Mouse (Mus musculus) midbrain, embryonic 15.5 days (tissue): Measurements from ENCODE around the gene Crx. TPM values are rescaled to one million over a fixed set of nuclear protein-coding genes. Genes with fewer than 3 reads are reported as not detected.
A peak's percentile ranks its signal among the peaks of the same experiment; 100 is the strongest.
"Not testable (repeated sequence)": the region's sequence is repeated elsewhere in the genome, so short reads cannot be mapped to it uniquely, and the experiment has no call there.

ENCODE experiments used
- ATAC-seq: fragments of 200-750 bp; cut with Nextera tagmentation; replicated peaks from 2 replicates; pipeline ENCODE4 v1.8.0; 2017; ENCODE audit warnings: moderate TSS enrichment
- H3K27ac ChIP-seq: fragments of 300-500 bp; sonication (generic); 2 replicates; pipeline ENCODE4 v1.5.1; 2015; ENCODE audit warnings: mild to moderate bottlenecking, inconsistent platforms
- H3K27me3 ChIP-seq: fragments of 300-500 bp; sonication (generic); replicated peaks from 2 replicates; pipeline ENCODE4 v1.6.1; 2015; ENCODE audit warnings: inconsistent platforms
- H3K36me3 ChIP-seq: fragments of 300-500 bp; sonication (generic); replicated peaks from 2 replicates; pipeline ENCODE4 v1.6.1; 2015; ENCODE audit warnings: inconsistent platforms
- H3K4me1 ChIP-seq: fragments of 300-500 bp; sonication (generic); 2 replicates; pipeline ENCODE4 v1.6.1; 2015; ENCODE audit warnings: inconsistent platforms
- H3K4me2 ChIP-seq: fragments of 300-500 bp; sonication (generic); 2 replicates; pipeline ENCODE4 v1.6.1; 2015; ENCODE audit warnings: inconsistent platforms, mild to moderate bottlenecking, moderate library complexity
- H3K4me3 ChIP-seq: fragments of 300-500 bp; sonication (generic); 2 replicates; pipeline ENCODE4 v1.5.1; 2015; ENCODE audit warnings: mild to moderate bottlenecking, inconsistent platforms
- H3K9ac ChIP-seq: fragments of 300-500 bp; sonication (generic); 2 replicates; pipeline ENCODE4 v1.6.1; 2015; ENCODE audit warnings: mild to moderate bottlenecking, inconsistent platforms
- H3K9me3 ChIP-seq: fragments of 300-500 bp; sonication (generic); 2 replicates; pipeline ENCODE4 v1.6.1; 2016; ENCODE audit warnings: inconsistent platforms
- WGBS: fragments of 180-500 bp; shearing (Covaris S2); methylation state at CpG from one replicate; pipeline ENCODE4 v1.1.7; 2015; ENCODE audit warnings: mixed read lengths; 5-methylcytosine and 5-hydroxymethylcytosine counted together
- polyA plus RNA-seq: library from polyadenylated mRNA; unstranded; fragments of >200 nt; fragmentation: Nextera tagmentation; extraction: Ambion mirVana; gene quantifications from 2 replicates; pipeline ENCODE4 v1.2.1, GENCODE M21; 2015

Crx gene
- 0.15 and 0.28 TPM in 2 replicates for polyA plus RNA-seq

DNA sequence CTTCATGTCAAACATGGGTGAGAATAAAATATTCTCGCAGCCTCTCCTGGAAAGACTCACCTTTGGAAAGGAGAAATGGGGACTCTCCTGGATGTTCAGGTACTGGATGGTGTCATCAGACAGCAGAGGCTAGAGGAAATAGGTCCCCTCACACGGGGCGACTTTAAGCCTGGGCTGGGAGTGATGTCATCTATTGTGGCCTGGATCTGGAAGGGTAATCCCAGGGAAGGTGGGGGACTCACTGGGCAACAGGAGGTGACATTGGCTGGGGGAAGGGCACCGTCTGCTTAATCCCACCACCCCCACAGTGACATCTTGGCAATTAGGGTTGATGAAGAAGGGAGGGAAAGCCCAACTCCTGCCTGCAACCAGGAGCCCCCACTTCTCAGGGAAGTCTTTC lies at the start of gene Crx:
Gene Crx, minus strand, starts transcription at position 213 of the 400 bp plus-strand sequence.
- Histone ChIP-seq H3K27ac (no peak within 1 kb of the TSS), H3K9me3 (no peaks in the 10 kb centered on the region), H3K36me3 (no peaks in the 10 kb centered on the region), H3K4me3 (no peak within 1 kb of the TSS), H3K4me1 (0 out of 2 replicates have a peak, but pooled peaks cover 2% of the 10 kb centered on the region), H3K9ac (no peak within 1 kb of the TSS), H3K27me3 (no peaks in the 10 kb centered on the region), H3K4me2 (no peak within 1 kb of the TSS)
- no peak for ATAC-seq
- WGBS: 34% methylated on average over 4 of the region's 4 CpGs

DNA sequence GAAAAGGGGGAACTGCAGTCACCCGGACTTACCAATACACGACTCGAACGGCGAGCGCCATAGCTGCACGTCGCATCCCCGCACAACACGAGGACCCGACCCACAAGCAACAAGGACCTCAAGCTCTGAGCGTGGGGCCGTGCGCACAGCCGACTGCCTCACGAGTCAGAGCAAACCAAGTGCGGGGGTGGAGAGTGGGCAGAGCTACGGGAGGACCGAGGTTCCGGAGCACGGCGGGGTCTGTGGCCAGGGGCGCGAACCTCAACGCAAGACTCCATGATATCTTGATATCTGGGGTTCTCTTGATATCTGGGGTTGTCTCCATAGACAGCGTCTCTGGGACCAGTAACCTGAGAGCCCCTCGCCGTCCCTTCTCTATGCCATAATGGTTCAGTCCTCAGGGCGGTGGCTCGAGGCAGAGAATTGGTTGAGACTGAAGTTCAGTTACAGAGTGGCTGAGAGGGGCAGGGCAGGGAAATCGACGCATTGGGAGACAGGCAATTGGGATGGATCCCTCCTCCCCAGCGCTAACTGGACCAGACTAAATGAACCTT lies 42.5 kb upstream of the Crx start, which contains the start of gene Selenow:
Gene Selenow, minus strand, starts transcription at position 183 of the 554 bp plus-strand sequence.
- Histone ChIP-seq H3K4me2 (peak within 1 kb of the TSS; percentile 85), H3K4me1 (peaks cover 26% of the 10 kb centered on the region), H3K27me3 (no peaks in the 10 kb centered on the region), H3K9me3 (no peaks in the 10 kb centered on the region), H3K27ac (peak within 1 kb of the TSS; percentile 92), H3K4me3 (peak within 1 kb of the TSS; percentile 76), H3K36me3 (peaks cover 18% of the 10 kb centered on the region; the same call in 1 of the 2 replicates), H3K9ac (peak within 1 kb of the TSS; percentile 77)
- WGBS: under 1% methylated on average over 33 of the region's 33 CpGs
- peak; percentile 97 for ATAC-seq

DNA sequence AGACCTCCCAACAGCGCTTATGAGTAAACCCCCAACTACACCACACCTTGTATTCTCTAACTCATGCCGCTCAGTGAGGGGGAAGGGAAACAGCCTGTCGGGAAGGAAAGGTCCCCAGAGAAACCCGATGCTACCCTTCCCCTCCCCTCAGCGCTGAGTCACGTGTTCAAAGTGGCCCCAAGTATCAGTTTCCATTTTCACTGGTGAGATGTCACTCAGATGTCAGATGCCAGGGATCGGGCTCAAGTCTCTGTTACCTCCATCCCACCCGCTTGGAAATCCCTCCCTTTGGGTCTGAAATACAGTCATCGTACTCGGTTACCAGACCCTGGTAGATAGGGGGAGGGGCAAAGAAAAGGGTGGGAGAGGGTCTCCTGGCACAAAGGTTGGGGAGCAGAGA lies 42.0 kb upstream of the Crx start:
- Histone ChIP-seq H3K4me1 (peaks cover 26% of the 10 kb centered on the region), H3K9ac (peak overlapping the region; percentile 77), H3K27ac (peak overlapping the region; percentile 92), H3K27me3 (no peaks in the 10 kb centered on the region), H3K9me3 (no peaks in the 10 kb centered on the region), H3K36me3 (peaks cover 22% of the 10 kb centered on the region; the same call in 1 of the 2 replicates), H3K4me3 (peak overlapping the region; percentile 76), H3K4me2 (peak overlapping the region; percentile 85)
- peak; percentile 59 for ATAC-seq
- WGBS: under 1% methylated on average over 10 of the region's 10 CpGs

DNA sequence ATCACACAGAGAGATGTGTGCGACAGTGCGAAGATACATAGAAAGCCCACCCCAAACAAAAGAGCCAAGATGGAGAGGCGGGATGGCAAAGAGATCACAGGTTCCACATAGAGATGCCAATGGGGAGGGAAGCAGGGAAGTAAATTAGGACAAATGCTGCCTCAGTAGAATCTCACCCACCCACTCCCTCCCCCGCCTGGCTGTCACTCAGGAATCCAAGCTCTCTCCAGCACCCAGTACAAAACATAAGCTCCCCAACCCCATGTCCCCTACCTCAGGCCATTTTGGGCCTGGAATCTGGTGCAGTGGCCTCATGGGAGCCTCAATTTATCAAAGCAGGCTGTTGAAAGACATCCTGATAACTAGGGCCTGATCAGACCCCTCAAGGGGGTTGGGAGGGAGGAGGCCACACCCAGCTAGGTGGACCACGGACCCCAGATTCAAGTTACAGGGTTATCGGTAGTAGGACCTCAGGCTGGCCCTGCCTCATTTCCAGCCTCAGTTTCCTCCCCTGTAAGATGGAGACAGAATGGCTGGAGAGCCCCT lies 41.0 kb upstream of the Crx start:
- Histone ChIP-seq H3K27ac (peak overlapping the region; percentile 5; the same call in 1 of the 2 replicates), H3K9me3 (no peaks in the 10 kb centered on the region), H3K4me3 (peak overlapping the region; percentile 76), H3K27me3 (no peaks in the 10 kb centered on the region), H3K36me3 (peaks cover 22% of the 10 kb centered on the region; the same call in 1 of the 2 replicates), H3K4me1 (peaks cover 26% of the 10 kb centered on the region), H3K4me2 (peak overlapping the region; percentile 85), H3K9ac (peak overlapping the region; percentile 77)
- WGBS: 85% methylated on average over 6 of the region's 6 CpGs
- no peak for ATAC-seq

DNA sequence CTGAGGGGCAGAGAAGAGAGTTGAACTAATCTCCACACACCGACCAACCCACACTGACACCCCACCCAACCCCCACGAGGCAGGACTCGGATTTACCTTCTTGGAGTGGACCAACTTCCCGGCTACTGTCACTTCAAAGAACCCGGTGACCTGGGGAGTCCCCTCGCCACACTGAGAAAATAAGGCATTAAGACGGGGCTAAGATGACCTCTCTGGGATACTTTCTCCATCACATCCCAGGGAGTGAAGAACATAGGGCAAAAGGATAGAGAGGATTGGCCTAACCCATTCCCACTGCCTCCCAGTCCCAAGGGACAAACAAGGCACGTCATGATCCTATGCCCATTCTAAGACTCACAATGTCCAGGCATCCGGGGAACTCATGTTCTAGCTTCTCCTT lies 40.2 kb upstream of the Crx start:
- Histone ChIP-seq H3K9ac (0 out of 2 replicates have a peak overlapping the region, but pooled peaks have one; percentile 77), H3K4me3 (peak overlapping the region; percentile 76)

DNA sequence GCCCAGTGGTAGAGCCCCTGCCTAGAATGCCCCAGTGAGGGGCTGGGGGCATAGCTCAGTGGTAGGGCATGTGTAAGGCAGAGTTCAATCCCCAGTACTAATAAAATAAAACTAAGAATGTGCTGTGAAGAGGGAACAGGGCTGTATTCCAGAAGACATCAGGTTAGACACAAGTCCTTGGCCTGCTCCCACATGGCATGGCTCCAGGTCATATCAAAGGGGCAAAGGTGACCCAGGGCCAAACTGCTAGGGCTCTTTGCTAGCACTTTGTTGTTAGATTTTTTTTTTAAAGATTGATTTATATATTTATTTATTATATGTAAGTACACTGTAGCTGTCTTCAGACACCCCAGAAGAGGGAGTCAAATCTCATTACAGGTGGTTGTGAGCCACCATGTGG lies 38.6 kb upstream of the Crx start:
- Histone ChIP-seq H3K36me3 (peaks cover 22% of the 10 kb centered on the region; the same call in 1 of the 2 replicates), H3K9ac (no peak overlapping the region)

More for the DNA sequence above, 40.2 kb upstream of the Crx start:
- H3K4me2 ChIP-seq: peak overlapping the region; percentile 85
- WGBS: 92% methylated on average over 9 of the region's 9 CpGs
- peaks cover 26% of the 10 kb centered on the region for H3K4me1 ChIP-seq
- no peaks in the 10 kb centered on the region for H3K9me3 ChIP-seq
- H3K36me3 ChIP-seq: peaks cover 22% of the 10 kb centered on the region; the same call in 1 of the 2 replicates
- no peaks in the 10 kb centered on the region for H3K27me3 ChIP-seq
- no peak for ATAC-seq
- H3K27ac ChIP-seq: no peak overlapping the region

DNA sequence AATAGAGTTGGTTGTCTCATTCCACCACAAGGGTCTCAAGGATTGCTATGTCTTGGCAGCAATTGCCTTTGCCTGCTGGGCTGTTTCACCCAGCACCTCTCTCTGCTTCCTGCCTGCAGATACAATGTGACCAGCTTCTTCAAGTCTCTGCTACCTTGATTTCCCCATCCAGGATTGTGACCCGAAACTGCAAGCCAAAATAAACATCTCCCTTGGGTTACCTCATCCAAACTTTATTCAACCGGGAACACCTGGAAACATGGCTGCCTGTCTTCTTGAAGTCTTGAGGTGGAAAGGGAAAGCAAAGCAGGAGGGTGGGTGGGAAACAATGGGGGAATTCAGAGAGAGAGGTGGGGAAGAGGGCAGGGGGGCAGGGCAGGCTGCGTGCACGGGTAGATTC lies 37.2 kb upstream of the Crx start:
- H3K4me1 ChIP-seq: peaks cover 19% of the 10 kb centered on the region
- ATAC-seq: no peak

More for the DNA sequence above, 38.6 kb upstream of the Crx start:
- Histone ChIP-seq H3K4me2 (no peak overlapping the region), H3K4me1 (peaks cover 26% of the 10 kb centered on the region), H3K27me3 (no peaks in the 10 kb centered on the region), H3K9me3 (no peaks in the 10 kb centered on the region), H3K4me3 (no peak overlapping the region), H3K27ac (no peak overlapping the region)
- no peak for ATAC-seq

DNA sequence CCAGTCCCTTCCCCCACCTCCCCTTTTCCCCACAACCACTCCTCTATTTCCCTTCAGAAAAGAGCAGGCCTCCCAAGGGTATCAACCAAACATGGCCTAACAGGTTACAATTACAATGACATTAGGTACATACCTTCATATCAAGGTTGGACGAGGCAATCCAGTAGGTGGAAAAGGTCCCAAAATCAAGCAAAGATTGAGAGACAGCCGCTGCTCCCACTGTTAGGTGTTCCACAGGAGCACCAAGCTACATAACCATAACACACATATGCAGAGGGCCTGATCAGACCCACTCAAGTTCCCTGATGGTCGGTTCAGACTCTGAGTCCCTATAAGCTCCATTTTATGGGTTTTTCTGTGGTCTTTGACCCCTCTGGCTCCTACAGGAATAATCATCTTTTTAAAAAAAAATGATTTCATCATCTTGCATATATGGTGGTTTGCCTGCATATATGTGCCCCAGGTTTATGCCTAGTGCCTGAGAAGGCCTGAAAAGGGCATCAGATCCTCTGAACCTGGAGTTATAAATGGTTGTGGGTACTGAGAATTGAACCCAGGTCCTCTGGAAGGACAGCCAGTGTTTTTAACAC lies 36.5 kb upstream of the Crx start:
- WGBS: 92% methylated on average over 3 of the region's 3 CpGs
- H3K4me1 ChIP-seq: peaks cover 16% of the 10 kb centered on the region
- ATAC-seq: no peak
- peaks cover 22% of the 10 kb centered on the region; the same call in 1 of the 2 replicates for H3K36me3 ChIP-seq
- H3K4me3 ChIP-seq: no peak overlapping the region
- no peak overlapping the region for H3K27ac ChIP-seq
- H3K4me2 ChIP-seq: no peak overlapping the region
- H3K9ac ChIP-seq: no peak overlapping the region
- no peaks in the 10 kb centered on the region for H3K27me3 ChIP-seq
- no peaks in the 10 kb centered on the region for H3K9me3 ChIP-seq

More for the DNA sequence above, 37.2 kb upstream of the Crx start:
- Histone ChIP-seq H3K9ac (no peak overlapping the region), H3K4me2 (no peak overlapping the region), H3K36me3 (peaks cover 22% of the 10 kb centered on the region; the same call in 1 of the 2 replicates), H3K27me3 (no peaks in the 10 kb centered on the region), H3K4me3 (no peak overlapping the region), H3K9me3 (no peaks in the 10 kb centered on the region), H3K27ac (no peak overlapping the region)
- 83% methylated on average over 4 of the region's 4 CpGs for WGBS

DNA sequence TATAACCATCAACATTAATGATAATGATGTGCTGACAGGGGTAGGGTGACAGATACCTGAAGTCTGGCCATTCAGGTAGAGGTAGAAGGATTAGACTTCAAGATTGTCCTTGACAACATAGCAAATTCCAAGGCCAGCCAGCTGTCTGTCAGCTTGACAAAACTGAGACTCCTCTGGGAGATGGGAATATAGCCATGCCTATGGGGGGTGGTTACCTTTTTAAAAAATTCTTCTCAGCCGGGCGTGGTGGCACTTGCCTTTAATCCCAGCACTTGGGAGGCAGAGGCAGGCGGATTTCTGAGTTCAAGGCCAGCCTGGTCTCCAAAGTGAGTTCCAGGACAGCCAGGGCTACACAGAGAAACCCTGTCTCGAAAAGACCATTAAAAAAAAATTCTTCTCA lies 35.9 kb upstream of the Crx start:
- not testable (repeated sequence) for H3K27me3 ChIP-seq, H3K4me3 ChIP-seq, H3K9ac ChIP-seq, H3K27ac ChIP-seq, ATAC-seq, H3K4me2 ChIP-seq, H3K9me3 ChIP-seq
- peaks cover 22% of the 10 kb centered on the region; the same call in 1 of the 2 replicates for H3K36me3 ChIP-seq
- peaks cover 11% of the 10 kb centered on the region for H3K4me1 ChIP-seq
- WGBS: 94% methylated on average over 4 of the region's 4 CpGs

DNA sequence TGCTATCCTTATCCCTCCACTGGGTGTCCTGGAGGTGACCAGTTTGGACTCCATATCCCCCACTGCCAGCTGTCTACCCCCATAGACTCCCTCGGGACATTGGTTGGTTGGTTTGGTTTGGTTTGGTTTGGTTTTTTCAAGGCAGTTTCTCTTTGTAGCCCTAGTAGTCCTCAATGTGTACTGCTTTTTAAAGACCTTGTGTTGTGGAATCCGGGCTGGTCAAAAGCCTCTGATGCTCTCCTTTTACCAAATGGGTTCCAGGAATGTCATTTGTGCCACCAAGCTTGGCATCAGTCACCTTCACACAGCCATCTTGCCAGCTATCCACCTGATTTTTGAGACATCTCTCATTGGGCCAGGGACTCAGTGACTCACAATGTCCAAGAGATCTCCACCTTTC lies 35.0 kb upstream of the Crx start:
- WGBS: 83% methylated on average over 2 of the region's 2 CpGs
- Histone ChIP-seq H3K4me2 (no peak overlapping the region), H3K4me3 (no peak overlapping the region), H3K36me3 (peaks cover 19% of the 10 kb centered on the region; the same call in 1 of the 2 replicates), H3K9ac (no peak overlapping the region), H3K4me1 (peaks cover 1% of the 10 kb centered on the region), H3K27ac (no peak overlapping the region), H3K27me3 (no peaks in the 10 kb centered on the region), H3K9me3 (no peaks in the 10 kb centered on the region)
- no peak for ATAC-seq

DNA sequence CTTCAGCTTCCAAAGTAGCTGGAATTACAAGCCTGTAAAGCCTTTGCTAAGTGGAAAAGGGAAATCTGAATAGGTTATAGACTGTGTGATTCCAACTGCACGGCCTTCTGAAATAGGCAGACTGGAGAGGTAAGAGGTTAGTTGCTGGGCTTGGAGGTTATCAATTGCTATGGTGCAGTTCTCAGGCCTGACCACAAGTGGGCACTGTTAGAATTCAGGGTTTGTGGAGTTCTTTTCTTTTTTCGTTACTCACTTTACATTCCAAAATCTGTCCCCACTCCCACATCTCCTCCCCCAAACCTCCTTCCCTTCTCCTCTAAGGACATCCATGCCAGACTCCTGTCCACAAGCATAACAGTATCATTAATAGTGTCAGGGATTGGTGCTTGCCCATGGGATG lies 34.5 kb upstream of the Crx start:
- H3K9me3 ChIP-seq: no peaks in the 10 kb centered on the region
- no peak overlapping the region for H3K27ac ChIP-seq
- 49% methylated on average over 2 of the region's 2 CpGs for WGBS
- no peaks in the 10 kb centered on the region for H3K4me1 ChIP-seq
- H3K36me3 ChIP-seq: peaks cover 14% of the 10 kb centered on the region; the same call in 1 of the 2 replicates
- H3K4me2 ChIP-seq: no peak overlapping the region
- no peak overlapping the region for H3K4me3 ChIP-seq
- no peak for ATAC-seq
- H3K9ac ChIP-seq: no peak overlapping the region
- no peaks in the 10 kb centered on the region for H3K27me3 ChIP-seq

DNA sequence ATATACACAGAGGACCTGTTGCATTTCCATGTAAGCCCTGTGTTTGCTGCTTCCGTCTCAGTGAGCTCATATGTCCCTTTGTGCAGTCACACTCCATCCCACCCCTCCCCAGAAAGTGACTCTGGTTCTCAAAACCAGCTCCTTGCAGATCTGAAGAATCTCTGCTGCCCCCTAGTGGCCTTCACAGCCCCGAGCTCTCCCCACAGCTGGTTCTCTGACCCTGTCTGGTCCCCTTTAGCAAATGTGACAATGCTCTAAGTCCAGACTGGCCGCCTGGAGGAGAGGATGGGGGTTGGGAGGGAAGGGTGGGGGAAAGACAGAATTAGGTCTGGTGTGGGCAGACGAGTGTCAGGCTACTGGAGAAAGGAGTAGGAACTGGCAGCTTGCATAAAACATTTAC lies 32.4 kb upstream of the Crx start:
- 0% methylated on average over 4 of the region's 4 CpGs for WGBS

More for the DNA sequence above, 32.4 kb upstream of the Crx start:
- Histone ChIP-seq H3K27me3 (no peaks in the 10 kb centered on the region), H3K9ac (no peak overlapping the region), H3K4me1 (no peaks in the 10 kb centered on the region), H3K4me2 (no peak overlapping the region), H3K4me3 (no peak overlapping the region), H3K36me3 (peaks cover 4% of the 10 kb centered on the region; the same call in 1 of the 2 replicates), H3K27ac (no peak overlapping the region), H3K9me3 (no peaks in the 10 kb centered on the region)
- ATAC-seq: peak; percentile 68
